Mouse (Mus musculus) limb, embryonic 12.5 days (tissue): ENCODE results near the gene Myod1. TPM values are rescaled to one million over a fixed set of nuclear protein-coding genes. Genes with fewer than 3 reads are reported as not detected.

Experiments
- ATAC-seq: fragments of 200-750 bp; cut with Nextera tagmentation; 2 replicates; pipeline ENCODE4 v1.8.0; 2017; ENCODE audit warnings: low read depth, moderate TSS enrichment; ENCODE audit not compliant: insufficient number of reproducible peaks, insufficient read depth, low FRiP score, low TSS enrichment
- H3K27ac ChIP-seq: fragments of 300-500 bp; sonication (generic); 2 replicates; pipeline ENCODE4 v1.5.1; 2016; ENCODE audit warnings: mild to moderate bottlenecking, moderate library complexity
- H3K27me3 ChIP-seq: fragments of 300-500 bp; sonication (generic); 2 replicates; pipeline ENCODE4 v1.6.1; 2016; ENCODE audit warnings: mild to moderate bottlenecking, moderate library complexity
- H3K36me3 ChIP-seq: fragments of 300-500 bp; sonication (generic); 2 replicates; pipeline ENCODE4 v1.6.1; 2016; ENCODE audit warnings: mild to moderate bottlenecking, moderate library complexity
- H3K4me1 ChIP-seq: fragments of 300-500 bp; sonication (generic); replicated peaks from 2 replicates; pipeline ENCODE4 v1.6.1; 2016
- H3K4me2 ChIP-seq: fragments of 300-500 bp; sonication (generic); 2 replicates; pipeline ENCODE4 v1.6.1; 2016; ENCODE audit warnings: mild to moderate bottlenecking, moderate library complexity
- H3K4me3 ChIP-seq: fragments of 300-500 bp; sonication (generic); replicated peaks from 2 replicates; pipeline ENCODE4 v1.5.1; 2016; ENCODE audit warnings: mild to moderate bottlenecking
- H3K9ac ChIP-seq: fragments of 300-500 bp; sonication (generic); replicated peaks from 2 replicates; pipeline ENCODE4 v1.6.1; 2016; ENCODE audit warnings: mild to moderate bottlenecking, moderate library complexity
- H3K9me3 ChIP-seq: fragments of 300-500 bp; sonication (generic); 2 replicates; pipeline ENCODE4 v1.6.1; 2016; ENCODE audit warnings: mild to moderate bottlenecking, moderate library complexity
- WGBS: fragments of 180-500 bp; shearing (Covaris S2); methylation state at CpG from one replicate; pipeline ENCODE4 v1.1.7; 2016; 5-methylcytosine and 5-hydroxymethylcytosine counted together
- polyA plus RNA-seq: library from polyadenylated mRNA; unstranded; fragments of >200 nt; fragmentation: Nextera tagmentation; extraction: Ambion mirVana; gene quantifications from 2 replicates; pipeline ENCODE4 v1.2.1, GENCODE M21; 2016

The Myod1 gene
- polyA plus RNA-seq, 1 experiment from 2014 or later, result 52.3 TPM

DNA sequence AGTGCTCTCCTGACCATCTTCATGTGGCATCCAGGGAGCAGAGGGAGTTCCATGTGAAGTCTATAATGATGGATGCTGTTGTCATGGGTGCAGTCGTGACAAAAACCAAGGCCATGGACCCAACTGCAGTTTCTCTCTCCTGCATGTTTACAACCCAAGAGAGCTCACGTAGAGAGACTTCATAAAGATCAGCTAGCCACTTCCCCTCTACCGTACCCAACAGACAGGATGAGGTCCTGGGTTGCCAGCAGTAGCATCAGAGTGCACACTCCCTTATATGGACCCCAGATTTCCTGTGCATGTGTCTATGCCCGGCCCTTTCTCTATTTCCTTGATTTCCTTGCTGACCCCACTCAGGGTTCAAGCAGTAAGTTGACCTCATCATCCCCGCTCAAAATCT is 15.4 kb downstream of the Myod1 start:
- no peak for ATAC-seq
- H3K27ac ChIP-seq, result no peak overlapping the region
- peaks cover 7% of the 10 kb centered on the region; the same call in 1 of the 2 replicates for H3K4me1 ChIP-seq
- peaks cover 55% of the 10 kb centered on the region for H3K27me3 ChIP-seq
- WGBS, result 63% methylated on average over 5 of the region's 5 CpGs
- no peaks in the 10 kb centered on the region for H3K9me3 ChIP-seq
- no peak overlapping the region for H3K4me3 ChIP-seq
- H3K36me3 ChIP-seq, result no peaks in the 10 kb centered on the region
- H3K9ac ChIP-seq, result no peak overlapping the region
- no peak overlapping the region for H3K4me2 ChIP-seq

DNA sequence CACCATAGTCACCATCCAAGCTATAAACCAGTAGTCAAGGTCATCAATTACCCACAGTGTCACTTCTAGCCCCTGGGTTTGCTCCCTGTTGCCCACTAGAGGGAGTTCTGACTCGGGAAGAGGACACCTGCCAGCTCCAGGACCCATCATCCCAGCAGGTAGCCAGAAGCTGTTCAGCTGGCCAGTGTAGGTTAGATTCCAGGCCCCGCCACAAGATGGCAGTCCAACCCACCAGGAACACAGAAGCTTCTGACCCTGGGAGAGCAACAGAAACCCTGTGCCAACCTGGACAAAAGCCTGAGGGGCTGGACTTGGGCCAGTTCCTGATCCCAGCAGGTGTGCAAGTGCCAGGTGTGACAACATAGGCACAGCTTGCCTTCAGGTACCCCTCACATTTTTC is 16.8 kb downstream of the Myod1 start:
- Histone ChIP-seq H3K9ac (no peak overlapping the region), H3K4me3 (no peak overlapping the region), H3K9me3 (no peaks in the 10 kb centered on the region), H3K27ac (no peak overlapping the region), H3K4me2 (no peak overlapping the region), H3K27me3 (peaks cover 63% of the 10 kb centered on the region), H3K4me1 (peaks cover 16% of the 10 kb centered on the region), H3K36me3 (no peaks in the 10 kb centered on the region)
- 0% methylated on average over 2 of the region's 2 CpGs for WGBS
- no peak for ATAC-seq

DNA sequence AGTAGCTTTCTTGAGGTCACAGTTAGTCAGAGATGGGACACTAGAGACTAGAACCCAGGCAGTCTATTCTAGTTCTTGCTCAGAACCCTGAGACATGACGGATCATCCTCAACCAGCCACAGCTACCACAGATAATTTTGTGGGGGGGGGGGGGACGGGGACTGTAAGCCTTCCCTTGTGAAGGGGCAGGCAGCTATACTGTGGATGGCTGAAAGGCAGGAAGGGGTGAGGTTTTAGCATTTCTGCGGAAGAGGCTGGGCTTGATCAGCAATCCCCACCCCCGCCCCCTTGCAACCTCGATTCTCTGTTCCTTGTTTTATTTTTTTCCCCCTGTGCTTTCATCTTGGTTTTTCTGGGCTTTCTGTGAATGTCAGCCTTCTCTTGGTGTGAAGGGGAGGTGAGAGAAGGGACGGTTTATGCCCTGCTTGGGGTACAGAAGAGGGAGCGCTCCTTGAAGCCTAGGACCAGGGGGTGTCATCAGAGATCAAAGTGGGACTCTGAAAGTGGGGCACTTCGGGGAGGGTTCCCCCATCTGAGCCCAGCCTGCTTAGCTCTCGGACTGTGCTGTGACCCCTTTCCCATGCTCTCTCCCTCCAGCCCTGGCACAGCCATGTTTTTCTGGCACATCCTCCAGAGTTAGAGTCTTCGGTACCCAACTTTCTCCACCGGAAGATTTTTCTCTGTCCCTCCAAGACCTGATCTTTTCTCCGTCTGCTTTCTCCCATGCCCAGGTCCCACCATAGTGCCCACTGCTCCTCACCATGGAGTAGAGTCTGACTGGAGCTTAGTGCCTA is 17.6 kb downstream of the Myod1 start:
- no peak overlapping the region for H3K4me2 ChIP-seq
- H3K4me1 ChIP-seq, result peaks cover 16% of the 10 kb centered on the region
- ATAC-seq, result no peak
- H3K27me3 ChIP-seq, result peaks cover 71% of the 10 kb centered on the region
- H3K36me3 ChIP-seq, result no peaks in the 10 kb centered on the region
- no peaks in the 10 kb centered on the region for H3K9me3 ChIP-seq
- H3K9ac ChIP-seq, result no peak overlapping the region
- 25% methylated on average over 12 of the region's 12 CpGs for WGBS
- no peak overlapping the region for H3K27ac ChIP-seq
- no peak overlapping the region for H3K4me3 ChIP-seq

DNA sequence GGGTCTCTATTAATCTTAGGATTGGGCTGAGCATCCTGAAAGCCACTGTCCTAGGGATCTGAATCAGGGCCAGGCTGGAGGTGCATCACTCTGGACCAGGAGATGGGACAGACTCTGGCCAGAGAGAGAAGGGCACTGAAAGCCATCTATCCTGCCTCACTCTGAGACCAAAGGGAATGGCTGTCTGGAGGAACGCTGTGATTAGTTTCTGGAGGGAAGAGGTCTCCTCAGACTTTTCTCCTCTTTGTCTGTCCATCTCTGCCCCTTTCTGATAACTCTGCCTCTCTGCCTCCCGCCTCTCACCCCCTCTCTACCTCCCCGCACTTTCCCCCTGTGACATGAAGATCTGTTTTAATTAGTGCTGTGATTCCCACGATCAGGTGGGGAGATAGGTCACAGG is 18.7 kb downstream of the Myod1 start:
- Histone ChIP-seq H3K9me3 (no peaks in the 10 kb centered on the region), H3K27me3 (peaks cover 82% of the 10 kb centered on the region), H3K4me3 (no peak overlapping the region), H3K9ac (no peak overlapping the region), H3K36me3 (no peaks in the 10 kb centered on the region), H3K4me1 (peaks cover 16% of the 10 kb centered on the region), H3K27ac (no peak overlapping the region), H3K4me2 (no peak overlapping the region)
- ATAC-seq, result no peak
- 51% methylated on average over 4 of the region's 4 CpGs for WGBS

DNA sequence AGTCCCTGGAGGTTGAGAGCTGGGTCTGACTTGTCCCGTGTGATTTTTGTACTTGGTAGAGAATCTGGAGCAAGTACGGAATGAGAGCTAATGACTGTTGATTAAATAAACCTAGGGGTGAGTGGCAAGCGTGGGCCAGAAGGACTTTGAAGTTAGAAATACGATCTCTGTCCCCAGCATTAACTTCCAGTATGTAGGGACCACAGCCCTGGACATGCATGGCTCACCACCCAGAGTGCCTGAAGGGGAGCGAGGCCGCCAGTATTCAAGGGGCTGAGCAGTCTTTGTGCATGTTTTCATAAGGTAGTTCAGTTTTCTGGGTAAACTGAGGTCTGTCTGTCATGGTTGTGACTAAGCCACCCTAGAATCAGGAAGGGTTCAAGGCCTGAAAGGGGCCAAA is 19.3 kb downstream of the Myod1 start:
- 23% methylated on average over 6 of the region's 6 CpGs for WGBS
- peaks cover 16% of the 10 kb centered on the region for H3K4me1 ChIP-seq

DNA sequence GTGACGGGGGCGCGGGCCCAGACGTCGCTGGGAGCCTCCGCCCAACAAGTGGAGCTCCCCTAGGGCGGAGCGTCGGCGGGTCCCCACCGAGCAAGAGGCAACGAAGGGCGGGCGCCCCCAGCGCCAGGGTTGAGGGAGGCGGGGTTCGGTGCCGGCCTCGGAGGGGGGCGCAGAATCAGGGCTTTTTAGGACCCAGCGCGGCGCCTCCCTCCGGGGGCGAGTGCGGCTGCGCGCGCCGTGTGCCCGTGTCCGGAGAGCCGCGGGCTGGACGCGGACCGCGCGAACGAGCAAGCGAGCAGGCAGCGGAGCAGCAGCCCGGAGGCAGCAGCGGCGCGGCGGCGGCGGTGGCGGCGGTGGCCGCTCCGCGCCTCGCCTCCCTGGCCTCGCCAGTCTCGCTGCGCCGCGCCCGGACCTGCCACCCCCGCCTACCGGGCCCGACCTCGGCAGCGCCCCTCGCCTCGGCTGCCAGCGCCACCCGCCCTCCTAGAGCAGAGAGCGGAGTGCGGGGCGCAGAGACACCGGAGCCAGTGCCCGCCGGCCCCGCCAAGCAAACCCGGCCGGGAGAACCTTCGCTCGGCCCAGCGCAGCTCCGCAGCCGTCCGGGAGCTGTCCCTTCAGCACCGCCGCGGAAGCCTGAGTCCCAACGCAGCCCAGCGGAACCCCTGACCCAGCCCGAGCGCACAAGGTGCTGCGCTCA is 20.1 kb downstream of the Myod1 start, which contains the start of gene Kcnc1:
Gene Kcnc1 (plus strand): TSS at position 267 of the 697 bp plus-strand sequence.
- H3K4me3 ChIP-seq, result peak within 1 kb of the TSS; percentile 53

More for the DNA sequence above, 19.3 kb downstream of the Myod1 start:
- Histone ChIP-seq H3K4me3 (peak overlapping the region; percentile 53), H3K27me3 (peaks cover 88% of the 10 kb centered on the region), H3K9me3 (no peaks in the 10 kb centered on the region), H3K27ac (no peak overlapping the region), H3K36me3 (no peaks in the 10 kb centered on the region), H3K4me2 (peak overlapping the region; percentile 96), H3K9ac (peak overlapping the region; percentile 47; the same call in 1 of the 2 replicates)
- no peak for ATAC-seq

DNA sequence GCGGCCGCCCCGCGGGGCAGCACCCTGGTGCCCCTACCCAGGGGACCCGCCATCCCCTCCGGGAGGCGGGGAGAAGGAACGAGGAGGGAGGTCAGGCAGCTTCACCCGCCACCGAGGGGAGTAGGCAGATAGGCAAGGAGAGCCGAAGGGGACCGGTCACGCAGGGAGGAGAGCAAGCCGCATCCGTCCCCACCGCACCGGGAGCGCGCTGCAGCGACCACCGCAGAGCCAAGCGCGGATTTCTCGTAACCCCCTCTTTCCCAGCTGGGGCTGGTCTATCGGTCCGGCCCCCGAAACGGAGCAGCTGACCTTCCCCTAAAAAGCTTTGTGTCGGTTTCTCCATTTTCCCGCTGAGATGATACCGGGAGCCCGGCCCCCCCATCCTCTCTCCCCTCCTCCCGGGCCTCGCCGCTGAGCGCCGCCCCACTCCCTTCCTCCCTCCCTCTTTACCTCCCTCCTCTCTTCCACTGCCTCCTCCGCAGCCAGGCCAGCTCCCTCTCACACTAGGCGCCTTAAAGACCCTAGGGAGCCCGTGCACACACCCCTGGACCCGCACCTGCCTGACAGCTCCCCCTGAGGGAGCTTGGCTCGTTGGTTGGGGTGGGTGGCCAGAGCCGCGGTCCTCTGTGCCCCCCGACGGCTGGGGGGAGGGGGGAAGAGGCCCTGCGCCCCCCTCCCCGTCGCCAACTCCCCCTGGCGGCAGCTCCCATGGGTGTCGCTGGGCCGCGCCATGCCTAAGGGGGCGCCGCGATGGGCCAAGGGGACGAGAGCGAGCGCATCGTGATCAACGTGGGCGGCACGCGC is 20.9 kb downstream of the Myod1 start:
- peak; percentile 29; the same call in 1 of the 2 replicates for ATAC-seq
- no peak overlapping the region for H3K9ac ChIP-seq
- peak overlapping the region; percentile 53 for H3K4me3 ChIP-seq
- H3K27me3 ChIP-seq, result peaks cover 95% of the 10 kb centered on the region
- peak overlapping the region; percentile 96 for H3K4me2 ChIP-seq
- peaks cover 16% of the 10 kb centered on the region for H3K4me1 ChIP-seq
- no peak overlapping the region for H3K27ac ChIP-seq
- no peaks in the 10 kb centered on the region for H3K9me3 ChIP-seq
- WGBS, result 2% methylated on average over 64 of the region's 64 CpGs
- no peaks in the 10 kb centered on the region for H3K36me3 ChIP-seq

More for the DNA sequence above, 20.1 kb downstream of the Myod1 start, which contains the start of gene Kcnc1:
- H3K36me3 ChIP-seq, result no peaks in the 10 kb centered on the region
- H3K4me2 ChIP-seq, result peak within 1 kb of the TSS; percentile 96
- H3K27me3 ChIP-seq, result peaks cover 96% of the 10 kb centered on the region
- peak; percentile 76 for ATAC-seq
- no peaks in the 10 kb centered on the region for H3K9me3 ChIP-seq
- WGBS, result under 1% methylated on average over 90 of the region's 93 CpGs
- no peak within 1 kb of the TSS for H3K27ac ChIP-seq
- H3K9ac ChIP-seq, result peak within 1 kb of the TSS; percentile 47
- peaks cover 16% of the 10 kb centered on the region for H3K4me1 ChIP-seq

DNA sequence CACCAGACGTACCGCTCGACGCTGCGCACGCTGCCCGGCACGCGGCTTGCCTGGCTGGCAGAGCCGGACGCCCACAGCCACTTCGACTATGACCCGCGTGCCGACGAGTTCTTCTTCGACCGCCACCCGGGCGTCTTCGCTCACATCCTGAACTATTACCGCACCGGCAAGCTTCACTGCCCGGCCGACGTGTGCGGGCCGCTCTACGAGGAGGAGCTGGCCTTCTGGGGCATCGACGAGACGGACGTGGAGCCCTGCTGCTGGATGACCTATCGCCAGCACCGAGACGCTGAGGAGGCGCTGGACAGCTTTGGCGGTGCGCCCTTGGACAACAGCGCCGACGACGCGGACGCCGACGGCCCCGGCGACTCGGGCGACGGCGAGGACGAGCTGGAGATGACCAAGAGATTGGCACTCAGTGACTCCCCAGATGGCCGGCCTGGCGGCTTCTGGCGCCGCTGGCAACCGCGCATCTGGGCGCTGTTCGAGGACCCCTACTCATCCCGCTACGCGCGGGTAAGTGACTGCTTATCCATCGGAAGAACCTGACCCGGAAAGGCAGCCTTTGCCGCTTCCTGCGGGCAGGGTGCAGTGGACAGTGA is 21.6 kb downstream of the Myod1 start:
- H3K27me3 ChIP-seq, result peaks cover 96% of the 10 kb centered on the region
- H3K4me3 ChIP-seq, result peak overlapping the region; percentile 53
- no peaks in the 10 kb centered on the region for H3K9me3 ChIP-seq
- H3K4me1 ChIP-seq, result peaks cover 16% of the 10 kb centered on the region
- H3K9ac ChIP-seq, result no peak overlapping the region
- H3K36me3 ChIP-seq, result no peaks in the 10 kb centered on the region
- ATAC-seq, result no peak
- peak overlapping the region; percentile 96; the same call in 1 of the 2 replicates for H3K4me2 ChIP-seq
- no peak overlapping the region for H3K27ac ChIP-seq
- 12% methylated on average over 70 of the region's 70 CpGs for WGBS

DNA sequence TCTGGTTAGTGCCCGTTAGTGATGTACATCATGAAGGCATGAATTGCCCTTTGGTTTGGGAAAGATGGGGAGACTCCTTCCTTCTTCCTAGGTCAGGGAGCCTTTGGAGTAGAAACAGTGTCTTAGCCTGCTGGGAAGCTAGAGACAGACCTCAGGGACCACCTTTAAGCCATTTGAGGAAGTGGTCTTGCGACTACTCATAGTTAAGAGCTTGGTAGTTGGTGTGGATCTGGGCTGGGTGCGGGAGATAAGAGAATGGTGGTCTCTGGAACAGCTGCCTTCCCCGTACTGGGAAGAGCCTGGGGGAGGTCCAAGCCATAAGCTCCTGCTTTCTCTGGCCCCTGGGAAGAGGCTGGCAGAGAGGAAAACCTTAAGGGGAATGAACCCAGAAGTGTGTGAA is 22.3 kb downstream of the Myod1 start:
- Histone ChIP-seq H3K9me3 (no peaks in the 10 kb centered on the region), H3K27ac (no peak overlapping the region), H3K27me3 (peaks cover 91% of the 10 kb centered on the region), H3K9ac (no peak overlapping the region), H3K4me3 (no peak overlapping the region), H3K36me3 (no peaks in the 10 kb centered on the region), H3K4me2 (no peak overlapping the region), H3K4me1 (peaks cover 16% of the 10 kb centered on the region)
- 63% methylated on average over 4 of the region's 4 CpGs for WGBS
- no peak for ATAC-seq

DNA sequence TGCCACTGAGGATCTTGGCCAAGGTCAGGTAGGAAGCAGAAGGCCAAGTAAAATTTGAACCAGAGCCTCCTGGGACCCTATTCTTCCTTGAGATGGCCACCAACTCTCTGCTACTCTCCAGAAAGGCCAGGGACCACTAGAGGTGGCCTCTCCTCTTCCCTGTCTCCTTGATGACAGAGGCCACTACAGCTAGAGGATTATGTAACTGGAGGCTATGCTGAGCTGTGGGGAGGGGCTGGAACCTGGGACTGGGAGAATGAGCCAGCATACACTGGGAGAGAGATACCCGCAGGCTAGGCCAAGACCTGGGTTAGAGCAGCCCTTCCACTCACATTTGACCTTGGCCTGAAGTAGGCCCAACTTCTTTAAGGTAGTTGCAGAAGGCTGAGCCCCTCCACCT is 23.4 kb downstream of the Myod1 start:
- no peaks in the 10 kb centered on the region for H3K9me3 ChIP-seq
- no peak overlapping the region for H3K4me2 ChIP-seq
- no peaks in the 10 kb centered on the region for H3K36me3 ChIP-seq
- no peak overlapping the region for H3K9ac ChIP-seq
- no peak overlapping the region for H3K27ac ChIP-seq
- H3K27me3 ChIP-seq, result peaks cover 83% of the 10 kb centered on the region
- no peak overlapping the region for H3K4me3 ChIP-seq
- ATAC-seq, result no peak
- 83% methylated on average over 1 of the region's 1 CpGs for WGBS
- H3K4me1 ChIP-seq, result peaks cover 16% of the 10 kb centered on the region
